Mouse (Mus musculus): ENCODE data around the gene Abca4. TPM values are rescaled to one million over a fixed set of nuclear protein-coding genes. Genes with fewer than 3 reads are reported as not detected.

Abca4 gene
- 2.2 TPM for polyA plus RNA-seq (2014; fragmentation: Illumina TruSeq; extraction: RNeasy Lipid Tissue Mini Kit (QIAGEN cat#74804); ENCODE audit: low read depth, low replicate concordance)

DNA sequence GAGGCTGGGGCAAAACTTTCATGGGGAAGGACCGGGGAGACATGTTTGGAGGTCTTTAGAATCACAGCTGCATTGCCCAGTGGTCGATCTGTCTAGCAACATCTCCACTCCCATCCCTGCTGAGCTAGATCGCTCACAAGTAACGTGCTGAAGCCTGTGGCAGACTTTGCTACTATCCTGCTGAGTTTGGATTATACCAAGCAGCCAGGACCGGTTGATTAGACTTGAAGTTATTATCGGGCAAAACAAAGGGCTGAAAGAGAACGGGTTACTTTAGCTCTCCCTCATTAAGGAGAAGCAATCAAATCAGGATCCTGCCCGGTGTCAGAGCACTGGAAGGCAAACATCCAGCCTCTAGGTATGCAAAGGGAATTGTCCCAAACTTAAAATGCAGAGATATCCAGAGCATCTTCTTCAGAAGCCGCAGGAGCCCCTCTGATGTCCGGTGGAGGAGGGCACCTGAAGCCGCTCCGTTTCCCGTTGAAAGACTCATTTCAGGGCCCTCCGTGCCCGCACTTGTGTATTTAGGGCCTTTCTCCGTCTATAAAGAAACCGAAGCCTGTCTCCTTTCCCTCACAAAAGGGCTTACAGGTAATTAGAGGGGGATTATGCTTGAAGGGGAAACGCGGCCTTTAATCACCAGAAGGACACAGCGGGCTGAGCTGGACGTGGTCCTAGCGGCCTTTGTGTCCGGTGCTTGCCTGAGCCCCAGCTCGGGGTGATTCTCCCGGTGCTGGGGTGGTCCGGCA lies at the start of gene Abca4:
TSS of gene Abca4 (plus strand) at position 645 of the 749 bp plus-strand sequence.

Other genes with a start within 250 kb of the Abca4 start
- 240 TPM for gene Abcd3, start 229.1 kb upstream of the Abca4 start, polyA plus RNA-seq (2014; fragmentation: Illumina TruSeq; extraction: RNeasy Lipid Tissue Mini Kit (QIAGEN cat#74804); ENCODE audit: low read depth, low replicate concordance)
- gene Arhgap29, start 91.9 kb upstream of the Abca4 start, polyA plus RNA-seq (2014; fragmentation: Illumina TruSeq; extraction: RNeasy Lipid Tissue Mini Kit (QIAGEN cat#74804); ENCODE audit: low read depth, low replicate concordance): 102 TPM
- gene Gclm, start 201.1 kb downstream of the Abca4 start, polyA plus RNA-seq (2014; fragmentation: Illumina TruSeq; extraction: RNeasy Lipid Tissue Mini Kit (QIAGEN cat#74804); ENCODE audit: low read depth, low replicate concordance): 206 TPM
- gene Dnttip2, start 229.9 kb downstream of the Abca4 start, polyA plus RNA-seq (2014; fragmentation: Illumina TruSeq; extraction: RNeasy Lipid Tissue Mini Kit (QIAGEN cat#74804); ENCODE audit: low read depth, low replicate concordance): 182 TPM
- gene Bcar3, start 249.7 kb downstream of the Abca4 start, polyA plus RNA-seq (2014; fragmentation: Illumina TruSeq; extraction: RNeasy Lipid Tissue Mini Kit (QIAGEN cat#74804); ENCODE audit: low read depth, low replicate concordance): 16.6 TPM

All from adrenal gland, adult 10 weeks (tissue).